Mouse (Mus musculus) testis, adult 2 months (tissue): ENCODE measurements around the gene Hspb11.

ENCODE experiments used
- CTCF ChIP-seq: fragments of 200-500 bp; IDR thresholded peaks from 2 replicates; pipeline ENCODE4 v1.5.1; 2012; ENCODE audit warnings: low read depth, mild to moderate bottlenecking, inconsistent platforms, low read length, moderate library complexity; ENCODE audit not compliant: control insufficient read depth, insufficient read depth, insufficient replicate concordance
- POLR2A ChIP-seq: fragments of 200-500 bp; IDR thresholded peaks from 2 replicates; pipeline ENCODE4 v1.6.1; 2012; ENCODE audit warnings: low read depth, mild to moderate bottlenecking, inconsistent platforms, low read length, moderate library complexity; ENCODE audit not compliant: control insufficient read depth

- TF ChIP-seq POLR2A (no peak), CTCF (no peak)
These were observed 20.3 kb downstream of the Hspb11 start for GRCm38 (mm10) chr4:107273683-107274082.
